ENCODE assay signal across 11 mouse cellular contexts in genomic region chr1:133127328-133127727, GRCm38 (mm10).
"Had no signal": no experiment of that assay in that cellular context is flagged by ENCODE, and none has a peak within 500 bp of the region (broad histone marks: within the 10 kb centered on the region; RNA-seq: fewer than 3 reads in every experiment).

No protein-coding gene starts in this region.

- H3K36me3 ChIP-seq: limb, embryonic 15.5 days; midbrain, embryonic 15.5 days; neural tube, embryonic 12.5 days had no signal

- H3K9ac ChIP-seq: limb, embryonic 15.5 days; lung, embryonic 14.5 days; midbrain, embryonic 15.5 days; neural tube, embryonic 12.5 days had no signal

- H3K4me3 ChIP-seq: limb, embryonic 15.5 days; megakaryocyte, embryonic 14.5 days; midbrain, embryonic 15.5 days; neural tube, embryonic 12.5 days had no signal

- DNase-seq: layer of hippocampus, adult 9-11 months; layer of hippocampus, postnatal 36 days; lung, embryonic 14.5 days; lung, postnatal 10 days; lung, postnatal 4 days; thymus, postnatal 4 days had no signal

- H3K27me3 ChIP-seq: limb, embryonic 15.5 days; megakaryocyte, embryonic 14.5 days; midbrain, embryonic 15.5 days; neural tube, embryonic 12.5 days had no signal

- H3K27ac ChIP-seq: limb, embryonic 15.5 days; midbrain, embryonic 15.5 days; neural tube, embryonic 12.5 days; stomach, postnatal 0 days had no signal
